22 mouse cellular contexts compared by ENCODE assay signal in genomic region chr2:14996036-14996435, GRCm38 (mm10). TPM values are rescaled to one million over a fixed set of nuclear protein-coding genes. Genes with fewer than 3 reads are reported as not detected.
DNase-seq lines count a peak whose midpoint lies in the region; ATAC-seq and TF ChIP-seq lines count a peak whose summit lies in the region.
"Had no signal": no experiment of that assay in that cellular context is flagged by ENCODE, and none has a peak within 500 bp of the region (broad histone marks: within the 10 kb centered on the region; RNA-seq: fewer than 3 reads in every experiment).

No protein-coding gene starts in this region.

- no peak for TF ChIP-seq POLR2A in brain, embryonic 14.5 days (IDR thresholded peaks at IDR 0.05; ENCODE audit: borderline replicate concordance, extremely low read depth, insufficient read depth, insufficient read length, poor library complexity, severe bottlenecking)

- H3K36me3 ChIP-seq in intestine, embryonic 16.5 days (ENCODE audit: control insufficient read depth, insufficient read depth, low read length): no peaks in the 10 kb centered on the region

- no peaks in the 10 kb centered on the region for H3K27me3 ChIP-seq in intestine, embryonic 16.5 days (replicated peaks; ENCODE audit: control insufficient read depth, insufficient read depth, low read length)
- H3K27me3 ChIP-seq: embryonic facial prominence, embryonic 12.5 days; Patski had no signal

- H3K4me1 ChIP-seq in intestine, embryonic 16.5 days (ENCODE audit: control insufficient read depth, insufficient read depth, low read length): no peaks in the 10 kb centered on the region
- H3K4me1 ChIP-seq: embryonic facial prominence, embryonic 10.5 days; embryonic facial prominence, embryonic 12.5 days had no signal

- H3K4me2 ChIP-seq in intestine, embryonic 16.5 days (ENCODE audit: low read depth, low read length): no peak overlapping the region
- H3K4me2 ChIP-seq: embryonic facial prominence, embryonic 12.5 days had no signal

- 77% methylated on average over 4 of the region's 4 CpGs for WGBS in intestine, embryonic 16.5 days

- intact Hi-C loops in left cerebral cortex, postnatal 14 days (cut with DNase I): no loop called here
- intact Hi-C loops in left cerebral cortex, postnatal 4 days (cut with DNase I): no loop called here

- no peaks in the 10 kb centered on the region for H3K9me3 ChIP-seq in intestine, embryonic 16.5 days (ENCODE audit: control insufficient read depth, low read length)
- H3K9me3 ChIP-seq: embryonic facial prominence, embryonic 10.5 days; embryonic facial prominence, embryonic 12.5 days had no signal

- no peak for TF ChIP-seq CTCF in layer of hippocampus, adult 2 months (conservative IDR thresholded peaks at IDR 0.05)
- no peak for TF ChIP-seq CTCF in brain, embryonic 14.5 days (IDR thresholded peaks at IDR 0.05; ENCODE audit: borderline replicate concordance, extremely low read depth, insufficient read depth, insufficient read length)

- no peak overlapping the region for H3K9ac ChIP-seq in intestine, embryonic 16.5 days (ENCODE audit: low read depth, low read length)
- H3K9ac ChIP-seq: embryonic facial prominence, embryonic 12.5 days had no signal

- H3K27ac ChIP-seq in layer of hippocampus, adult 2 months: peak overlapping the region; percentile 55; the same call in 1 of the 2 replicates
- H3K27ac ChIP-seq in intestine, embryonic 16.5 days (ENCODE audit: low read length): no peak overlapping the region
- H3K27ac ChIP-seq: embryonic facial prominence, embryonic 10.5 days; embryonic facial prominence, embryonic 12.5 days had no signal

- ATAC-seq in intestine, embryonic 16.5 days: no peak
- ATAC-seq: activated CD4-positive, CD25-positive, alpha-beta regulatory T cell, adult 4 months; forebrain, embryonic 14.5 days; forebrain, embryonic 16.5 days; Patski had no signal

- no peak overlapping the region for H3K4me3 ChIP-seq in layer of hippocampus, adult 2 months
- H3K4me3 ChIP-seq in intestine, embryonic 16.5 days (ENCODE audit: low read length): no peak overlapping the region
- H3K4me3 ChIP-seq: embryonic facial prominence, embryonic 10.5 days; embryonic facial prominence, embryonic 12.5 days had no signal

- peak in 1 of 2 experiments; percentile 29 for DNase-seq in layer of hippocampus, adult 2 months (ENCODE audit: low spot score in 2 of 2)
- no peak for DNase-seq in layer of hippocampus, adult 18-20 months (ENCODE audit: low spot score in 2 of 2)
- DNase-seq in left cerebral cortex, postnatal 14 days (ENCODE audit: low spot score in 2 of 2): peak; percentile 28 to 41
- DNase-seq in left cerebral cortex, postnatal 4 days: no peak
- peak; percentile 50 to 64 for DNase-seq in right cerebral cortex, postnatal 10 days (ENCODE audit: low spot score in 2 of 2)
- DNase-seq in right cerebral cortex, postnatal 4 days: no peak
- DNase-seq in brain, embryonic 14.5 days (ENCODE audit: low read depth): peak; percentile 12
- DNase-seq: adrenal gland, adult 8-10 months; adrenal gland, postnatal 14 days; adrenal gland, postnatal 36 days; cerebellum, adult 11-12 months; cerebellum, adult 2 months; cerebellum, adult 9-10 months; cerebellum, postnatal 10 days; cerebellum, postnatal 25 days had no signal

RNA-seq across cellular contexts. Expression of gene Arl5b, which starts 53.2 kb away (rescaled TPM):
- total RNA-seq in layer of hippocampus, adult 2 months (2021): 10 to 100 TPM; 24.9 to 33.6 TPM
- 10 to 100 TPM; 25.1 to 31.0 TPM for total RNA-seq in layer of hippocampus, adult 18-20 months (2021)
- 10 to 100 TPM; 35.0 to 37.5 TPM for total RNA-seq in left cerebral cortex, postnatal 14 days (2021)
- total RNA-seq in left cerebral cortex, postnatal 4 days (2021): 10 to 100 TPM; 45.9 to 47.3 TPM
- 46.6 and 53.4 TPM in 2 replicates for polyA plus RNA-seq in brain, embryonic 14.5 days (2012; rRNA removed)
- 18.1 and 19.6 TPM in 2 replicates for polyA plus RNA-seq in intestine, embryonic 16.5 days (2015; fragmentation: Nextera tagmentation; extraction: Ambion mirVana)

RNA-seq across cellular contexts. Expression of gene Nsun6, which starts 58.8 kb away (rescaled TPM):
- total RNA-seq in layer of hippocampus, adult 2 months (2021): 10 to 100 TPM in 1 of 2 experiments, 1 to 10 TPM in 1; 8.5 to 14.6 TPM
- 10 to 100 TPM in 1 of 2 experiments, 1 to 10 TPM in 1; 9.3 to 10.3 TPM for total RNA-seq in layer of hippocampus, adult 18-20 months (2021)
- total RNA-seq in left cerebral cortex, postnatal 14 days (2021): 1 to 10 TPM; 6.7 to 8.8 TPM
- total RNA-seq in left cerebral cortex, postnatal 4 days (2021): 10 to 100 TPM; 15.2 to 17.6 TPM
- polyA plus RNA-seq in brain, embryonic 14.5 days (2012; rRNA removed): 6.8 and 7.2 TPM in 2 replicates
- polyA plus RNA-seq in intestine, embryonic 16.5 days (2015; fragmentation: Nextera tagmentation; extraction: Ambion mirVana): 6.8 and 7.6 TPM in 2 replicates

Comparison
In these comparisons a context has a peak if more than half of its experiments do, and no peak if none do; other contexts are left out.
1. DNase-seq: peak in left cerebral cortex, postnatal 14 days (2 of 2), right cerebral cortex, postnatal 10 days (2 of 2) and brain, embryonic 14.5 days (single experiment); none in layer of hippocampus, adult 18-20 months (0 of 2), left cerebral cortex, postnatal 4 days (single experiment) and right cerebral cortex, postnatal 4 days (single experiment).